Mouse (Mus musculus): Measurements from ENCODE around the gene Svop. TPM values are rescaled to one million over a fixed set of nuclear protein-coding genes. Genes with fewer than 3 reads are reported as not detected.

Gene Svop
- polyA plus RNA-seq, 1 experiment from 2014 or later = 2.0 TPM

- Histone ChIP-seq H3K27me3 (replicated peaks; ENCODE audit: control insufficient read depth, insufficient read depth, low read length) (no peaks in the 10 kb centered on the region), H3K36me3 (ENCODE audit: control insufficient read depth, insufficient read depth, low read length) (no peaks in the 10 kb centered on the region), H3K4me1 (ENCODE audit: control insufficient read depth, insufficient read depth, low read length) (peaks cover 6% of the 10 kb centered on the region; the same call in 1 of the 2 replicates), H3K4me3 (ENCODE audit: low read length) (no peak overlapping the region), H3K9me3 (ENCODE audit: control insufficient read depth, low read length) (no peaks in the 10 kb centered on the region), H3K27ac (ENCODE audit: low read length) (no peak overlapping the region), H3K9ac (ENCODE audit: low read depth, low read length) (no peak overlapping the region), H3K4me2 (ENCODE audit: low read depth, low read length) (no peak overlapping the region)
- ATAC-seq = no peak
- 53% methylated on average over 6 of the region's 6 CpGs for WGBS
These were observed 67.0 kb downstream of the Svop start for GRCm38 (mm10) chr5:114024390-114024789.

DNA sequence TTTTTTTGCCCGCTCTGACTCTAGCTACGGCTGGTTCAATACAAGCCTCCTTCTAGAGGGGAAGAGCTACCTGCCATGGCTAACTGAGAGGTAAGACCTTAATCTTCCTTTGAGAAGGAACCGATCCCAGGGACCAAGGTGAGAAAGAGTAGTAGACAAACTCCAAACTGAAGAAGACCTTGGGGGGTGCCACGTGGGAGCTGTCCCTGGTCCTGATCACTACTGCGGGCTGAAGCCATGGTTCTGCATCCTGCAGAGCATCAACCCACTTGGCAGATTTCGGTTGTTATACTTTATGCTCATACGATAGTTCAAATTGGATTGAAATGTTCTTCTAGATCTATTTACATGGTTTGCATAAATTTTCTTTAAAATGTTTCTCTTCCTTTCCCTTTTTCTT lies 76.2 kb downstream of the Svop start:
- Histone ChIP-seq H3K27ac (ENCODE audit: low read length) (no peak overlapping the region), H3K4me2 (ENCODE audit: low read depth, low read length) (no peak overlapping the region), H3K36me3 (ENCODE audit: control insufficient read depth, insufficient read depth, low read length) (no peaks in the 10 kb centered on the region), H3K4me1 (ENCODE audit: control insufficient read depth, insufficient read depth, low read length) (no peaks in the 10 kb centered on the region), H3K4me3 (ENCODE audit: low read length) (no peak overlapping the region), H3K27me3 (replicated peaks; ENCODE audit: control insufficient read depth, insufficient read depth, low read length) (no peaks in the 10 kb centered on the region), H3K9me3 (ENCODE audit: control insufficient read depth, low read length) (no peaks in the 10 kb centered on the region), H3K9ac (ENCODE audit: low read depth, low read length) (no peak overlapping the region)
- no peak for ATAC-seq
- 67% methylated on average over 7 of the region's 7 CpGs for WGBS

- Histone ChIP-seq H3K36me3 (ENCODE audit: control insufficient read depth, insufficient read depth, low read length) (no peaks in the 10 kb centered on the region), H3K4me2 (ENCODE audit: low read depth, low read length) (no peak overlapping the region), H3K27me3 (replicated peaks; ENCODE audit: control insufficient read depth, insufficient read depth, low read length) (no peaks in the 10 kb centered on the region), H3K4me3 (ENCODE audit: low read length) (no peak overlapping the region), H3K9ac (ENCODE audit: low read depth, low read length) (no peak overlapping the region), H3K4me1 (ENCODE audit: control insufficient read depth, insufficient read depth, low read length) (no peaks in the 10 kb centered on the region), H3K27ac (ENCODE audit: low read length) (no peak overlapping the region), H3K9me3 (ENCODE audit: control insufficient read depth, low read length) (no peaks in the 10 kb centered on the region)
- no peak for ATAC-seq
- WGBS = 63% methylated on average over 4 of the region's 4 CpGs
These were observed 82.3 kb downstream of the Svop start for GRCm38 (mm10) chr5:114009049-114009448.

DNA sequence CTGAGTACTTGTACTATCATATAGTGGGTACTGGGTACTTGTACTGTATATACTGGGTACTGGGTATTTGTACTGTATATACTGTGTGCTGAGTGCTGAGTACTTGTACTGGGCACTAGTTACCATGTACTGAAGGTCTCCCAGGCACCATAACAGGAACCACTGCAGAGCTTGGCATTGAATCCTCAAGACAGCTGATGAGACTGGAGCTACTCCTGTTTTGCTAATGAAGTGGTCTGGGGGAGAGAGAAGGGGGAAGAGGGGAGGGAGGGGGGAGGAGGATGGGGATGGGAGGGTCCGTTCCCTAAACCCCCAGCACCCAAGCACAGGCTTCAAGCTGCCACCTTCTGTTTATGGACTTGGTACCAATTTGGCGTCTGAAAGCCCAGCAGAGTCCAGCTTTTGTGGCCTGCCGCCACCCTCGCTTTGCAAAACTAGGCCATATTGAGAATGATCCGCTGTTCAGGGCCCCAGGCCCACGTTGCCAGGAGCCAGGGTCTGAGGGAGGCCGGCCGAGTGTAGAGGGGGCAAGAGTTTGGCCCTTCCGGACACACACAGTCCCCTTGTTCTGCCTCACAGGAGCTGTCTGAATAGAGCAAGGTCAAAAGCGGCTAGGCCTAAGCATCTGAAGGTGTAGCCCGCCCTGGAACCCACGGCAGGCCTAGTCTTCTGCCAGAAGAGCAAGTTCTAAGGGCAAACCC lies 83.5 kb downstream of the Svop start:
- Histone ChIP-seq H3K27me3 (replicated peaks; ENCODE audit: control insufficient read depth, insufficient read depth, low read length) (no peaks in the 10 kb centered on the region), H3K4me2 (ENCODE audit: low read depth, low read length) (no peak overlapping the region), H3K9me3 (ENCODE audit: control insufficient read depth, low read length) (no peaks in the 10 kb centered on the region), H3K9ac (ENCODE audit: low read depth, low read length) (no peak overlapping the region), H3K4me1 (ENCODE audit: control insufficient read depth, insufficient read depth, low read length) (peaks cover 3% of the 10 kb centered on the region), H3K36me3 (ENCODE audit: control insufficient read depth, insufficient read depth, low read length) (no peaks in the 10 kb centered on the region), H3K27ac (ENCODE audit: low read length) (no peak overlapping the region), H3K4me3 (ENCODE audit: low read length) (no peak overlapping the region)
- no peak for ATAC-seq
- 84% methylated on average over 12 of the region's 12 CpGs for WGBS

DNA sequence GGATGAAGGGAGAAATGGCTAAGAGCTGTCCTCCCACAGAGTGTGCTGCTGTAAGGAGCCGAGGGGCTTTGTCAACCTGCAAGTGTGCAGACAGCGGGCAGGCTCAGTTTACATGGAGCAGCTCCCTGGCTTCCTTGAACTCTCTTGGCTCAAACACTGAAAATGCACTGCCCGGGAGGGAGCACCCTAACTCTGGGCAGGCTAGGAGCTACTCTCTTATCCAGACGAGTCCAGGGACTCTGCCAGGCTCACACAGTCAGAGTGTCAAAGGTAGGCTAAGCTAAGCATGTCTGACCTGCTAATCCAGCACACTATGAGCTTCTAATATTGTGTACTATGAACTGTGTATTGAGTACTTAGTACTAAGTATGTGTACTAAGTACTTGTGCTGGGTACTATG lies 84.4 kb downstream of the Svop start:
- no peaks in the 10 kb centered on the region for H3K36me3 ChIP-seq (ENCODE audit: control insufficient read depth, insufficient read depth, low read length)
- no peak overlapping the region for H3K4me2 ChIP-seq (ENCODE audit: low read depth, low read length)
- H3K27me3 ChIP-seq (replicated peaks; ENCODE audit: control insufficient read depth, insufficient read depth, low read length) = no peaks in the 10 kb centered on the region
- H3K4me1 ChIP-seq (ENCODE audit: control insufficient read depth, insufficient read depth, low read length) = peaks cover 3% of the 10 kb centered on the region
- no peak overlapping the region for H3K9ac ChIP-seq (ENCODE audit: low read depth, low read length)
- no peaks in the 10 kb centered on the region for H3K9me3 ChIP-seq (ENCODE audit: control insufficient read depth, low read length)
- WGBS = 69% methylated on average over 4 of the region's 4 CpGs
- no peak for ATAC-seq
- no peak overlapping the region; the same call in 1 of the 2 replicates for H3K27ac ChIP-seq (ENCODE audit: low read length)
- H3K4me3 ChIP-seq (ENCODE audit: low read length) = no peak overlapping the region

GRCm38 (mm10) chr5:114005100-114005499 lies 86.3 kb downstream of the Svop start:
- Histone ChIP-seq H3K4me2 (ENCODE audit: low read depth, low read length) (peak overlapping the region; percentile 31), H3K4me3 (ENCODE audit: low read length) (peak overlapping the region; percentile 31; the same call in 1 of the 2 replicates), H3K27ac (ENCODE audit: low read length) (peak overlapping the region; percentile 84), H3K9ac (ENCODE audit: low read depth, low read length) (no peak overlapping the region), H3K27me3 (replicated peaks; ENCODE audit: control insufficient read depth, insufficient read depth, low read length) (no peaks in the 10 kb centered on the region), H3K36me3 (ENCODE audit: control insufficient read depth, insufficient read depth, low read length) (no peaks in the 10 kb centered on the region), H3K9me3 (ENCODE audit: control insufficient read depth, low read length) (no peaks in the 10 kb centered on the region), H3K4me1 (ENCODE audit: control insufficient read depth, insufficient read depth, low read length) (peaks cover 3% of the 10 kb centered on the region)
- WGBS = 37% methylated on average over 5 of the region's 5 CpGs
- ATAC-seq = peak; percentile 76

- Histone ChIP-seq H3K9me3 (ENCODE audit: control insufficient read depth, low read length) (no peaks in the 10 kb centered on the region), H3K36me3 (ENCODE audit: control insufficient read depth, insufficient read depth, low read length) (no peaks in the 10 kb centered on the region), H3K4me2 (ENCODE audit: low read depth, low read length) (peak overlapping the region; percentile 31), H3K4me3 (ENCODE audit: low read length) (peak overlapping the region; percentile 31), H3K27me3 (replicated peaks; ENCODE audit: control insufficient read depth, insufficient read depth, low read length) (no peaks in the 10 kb centered on the region), H3K27ac (ENCODE audit: low read length) (peak overlapping the region; percentile 84), H3K9ac (ENCODE audit: low read depth, low read length) (peak overlapping the region; percentile 57; the same call in 1 of the 2 replicates), H3K4me1 (ENCODE audit: control insufficient read depth, insufficient read depth, low read length) (peaks cover 3% of the 10 kb centered on the region)
- 62% methylated on average over 11 of the region's 11 CpGs for WGBS
- ATAC-seq = peak; percentile 66
These were observed 86.8 kb downstream of the Svop start for GRCm38 (mm10) chr5:114004573-114004972.

GRCm38 (mm10) chr5:114003542-114003941 lies 87.8 kb downstream of the Svop start, which contains the start of gene Dao:
Gene Dao, plus strand, starts transcription at chr5:114003703.
- ATAC-seq = peak; percentile 52
- Histone ChIP-seq H3K27ac (ENCODE audit: low read length) (peak within 1 kb of the TSS; percentile 84), H3K9me3 (ENCODE audit: control insufficient read depth, low read length) (no peaks in the 10 kb centered on the region), H3K9ac (ENCODE audit: low read depth, low read length) (peak within 1 kb of the TSS; percentile 57), H3K36me3 (ENCODE audit: control insufficient read depth, insufficient read depth, low read length) (no peaks in the 10 kb centered on the region), H3K27me3 (replicated peaks; ENCODE audit: control insufficient read depth, insufficient read depth, low read length) (no peaks in the 10 kb centered on the region), H3K4me2 (ENCODE audit: low read depth, low read length) (peak within 1 kb of the TSS; percentile 31), H3K4me3 (ENCODE audit: low read length) (peak within 1 kb of the TSS; percentile 31), H3K4me1 (ENCODE audit: control insufficient read depth, insufficient read depth, low read length) (peaks cover 3% of the 10 kb centered on the region)
- WGBS = 42% methylated on average over 5 of the region's 5 CpGs

DNA sequence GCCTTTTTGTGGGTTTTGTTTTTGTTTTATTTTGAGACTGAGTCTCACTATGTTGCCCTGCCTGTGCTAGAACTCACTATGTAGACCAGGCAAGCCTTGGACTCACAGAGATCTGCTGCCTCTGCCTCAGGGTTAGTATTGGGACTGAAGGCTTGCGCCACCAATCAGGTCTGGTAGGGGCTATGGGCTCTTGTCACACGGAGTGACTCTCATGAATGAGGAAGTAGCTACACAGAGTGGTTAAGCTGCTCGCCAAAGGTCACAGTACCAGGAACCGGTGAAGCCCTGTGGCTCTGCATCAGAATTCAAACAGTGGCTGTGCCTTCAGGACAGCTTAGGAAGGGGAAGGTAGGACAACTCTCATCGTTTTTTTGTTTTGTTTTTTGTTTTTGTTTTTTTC lies 92.0 kb downstream of the Svop start:
- Histone ChIP-seq H3K36me3 (ENCODE audit: control insufficient read depth, insufficient read depth, low read length) (no peaks in the 10 kb centered on the region), H3K4me1 (ENCODE audit: control insufficient read depth, insufficient read depth, low read length) (peaks cover 7% of the 10 kb centered on the region), H3K27ac (ENCODE audit: low read length) (peak overlapping the region; percentile 33; the same call in 1 of the 2 replicates), H3K9me3 (ENCODE audit: control insufficient read depth, low read length) (no peaks in the 10 kb centered on the region), H3K27me3 (replicated peaks; ENCODE audit: control insufficient read depth, insufficient read depth, low read length) (no peaks in the 10 kb centered on the region), H3K9ac (ENCODE audit: low read depth, low read length) (no peak overlapping the region), H3K4me2 (ENCODE audit: low read depth, low read length) (no peak overlapping the region), H3K4me3 (ENCODE audit: low read length) (no peak overlapping the region)
- 48% methylated on average over 5 of the region's 5 CpGs for WGBS
- peak; percentile 82 for ATAC-seq

All from intestine, embryonic 16.5 days (tissue).